Mouse (Mus musculus): ENCODE measurements at regions not wholly inside any gene's neighbourhood (a gene's known extent, or its start where the extent isn't known, plus 50 kb on each side); places are given as distances from the start of the nearest gene placed in this dataset.

- no peak for DNase-seq (ENCODE audit: low read depth, low spot score)
Measured at GRCm38 (mm10) chr1:184138661-184139060, 104.6 kb upstream of the 1700056E22Rik start.

- no peak for DNase-seq (ENCODE audit: low read depth, low spot score)
Measured at GRCm38 (mm10) chr1:184130897-184131296, 96.8 kb upstream of the 1700056E22Rik start.

- DNase-seq (ENCODE audit: low read depth, low spot score), result no peak
Measured at GRCm38 (mm10) chr1:184127321-184127720, 93.2 kb upstream of the 1700056E22Rik start.

GRCm38 (mm10) chr1:184126909-184127308, 92.8 kb upstream of the 1700056E22Rik start:
- DNase-seq (ENCODE audit: low read depth, low spot score), result no peak
